Mouse (Mus musculus): ENCODE results near the gene Snupn.

DNA sequence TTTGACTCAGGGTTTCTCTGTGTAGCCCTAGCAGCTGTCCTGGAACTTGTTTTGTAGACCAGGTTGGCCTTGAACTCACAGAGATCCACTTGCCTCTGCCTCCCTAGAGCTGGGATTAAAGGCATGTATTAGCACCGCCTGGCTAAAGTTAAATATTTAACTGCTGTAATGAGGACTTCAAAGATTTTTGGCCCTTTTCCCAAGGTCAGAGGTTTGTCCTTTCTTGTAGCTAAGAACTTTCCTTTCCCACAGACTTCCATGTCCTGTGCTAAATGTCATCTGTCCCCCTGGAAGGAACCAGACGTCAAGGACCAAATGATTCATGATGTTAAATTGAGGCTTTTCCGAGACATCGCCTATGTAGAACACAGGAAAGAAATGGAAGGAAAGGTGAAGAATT lies 52.3 kb downstream of the Snupn start:
- TF ChIP-seq POLR2A (IDR thresholded peaks at IDR 0.05; ENCODE audit: insufficient read depth, low read depth, low read length) = no peak
- TF ChIP-seq CTCF (IDR thresholded peaks at IDR 0.05) = no peak
- TF ChIP-seq EP300 (IDR thresholded peaks at IDR 0.05; ENCODE audit: insufficient read depth, low read depth, low read length) = no peak
